Mouse (Mus musculus): ENCODE measurements around the gene Cdon.
"Not testable (repeated sequence)": the region's sequence is repeated elsewhere in the genome, so short reads cannot be mapped to it uniquely, and the experiment has no call there.

The Cdon gene

GRCm38 (mm10) chr9:35420805-35421719, at the start of gene Cdon:
TSS of gene Cdon (plus strand) at chr9:35421128.
- peak; percentile 88 to 89 for DNase-seq (ENCODE audit: low spot score in 2 of 2)

- DNase-seq (ENCODE audit: low spot score in 2 of 2) = no peak
Measured at GRCm38 (mm10) chr9:35372324-35373101, 48.4 kb upstream of the Cdon start.

GRCm38 (mm10) chr9:35377916-35378315, 43.0 kb upstream of the Cdon start:
- no peak for DNase-seq (ENCODE audit: low spot score in 2 of 2)

GRCm38 (mm10) chr9:35378991-35379390, 41.9 kb upstream of the Cdon start:
- no peak for DNase-seq (ENCODE audit: low spot score in 2 of 2)

- DNase-seq (ENCODE audit: low spot score in 2 of 2) = no peak
Measured at GRCm38 (mm10) chr9:35399896-35400295, 21.0 kb upstream of the Cdon start.

- DNase-seq (ENCODE audit: low spot score in 2 of 2) = no peak
Measured at GRCm38 (mm10) chr9:35400398-35400797, 20.5 kb upstream of the Cdon start.

GRCm38 (mm10) chr9:35400831-35401230, 20.1 kb upstream of the Cdon start:
- peak; percentile 59 to 62 for DNase-seq (ENCODE audit: low spot score in 2 of 2)

GRCm38 (mm10) chr9:35402584-35402991, 18.3 kb upstream of the Cdon start:
- DNase-seq (ENCODE audit: low spot score in 2 of 2) = peak; percentile 78 to 82

GRCm38 (mm10) chr9:35403490-35403889, 17.4 kb upstream of the Cdon start:
- no peak for DNase-seq (ENCODE audit: low spot score in 2 of 2)

GRCm38 (mm10) chr9:35405038-35405905, 15.7 kb upstream of the Cdon start:
- no peak for DNase-seq (ENCODE audit: low spot score in 2 of 2)

GRCm38 (mm10) chr9:35411225-35411965, 9.5 kb upstream of the Cdon start:
- DNase-seq (ENCODE audit: low spot score in 2 of 2) = no peak

- no peak for DNase-seq (ENCODE audit: low spot score in 2 of 2)
Measured at GRCm38 (mm10) chr9:35411975-35412374, 9.0 kb upstream of the Cdon start.

- DNase-seq (ENCODE audit: low spot score in 2 of 2) = peak; percentile 63 to 64
Measured at GRCm38 (mm10) chr9:35421730-35422235, 855 bp downstream of the Cdon start.

- no peak for DNase-seq (ENCODE audit: low spot score in 2 of 2)
Measured at GRCm38 (mm10) chr9:35422405-35422941, 1.5 kb downstream of the Cdon start.

- no peak for DNase-seq (ENCODE audit: low spot score in 2 of 2)
Measured at GRCm38 (mm10) chr9:35423265-35423664, 2.3 kb downstream of the Cdon start.

- DNase-seq (ENCODE audit: low spot score in 2 of 2) = peak; percentile 69 to 83
Measured at GRCm38 (mm10) chr9:35424671-35425070, 3.7 kb downstream of the Cdon start.

- no peak for DNase-seq (ENCODE audit: low spot score in 2 of 2)
Measured at GRCm38 (mm10) chr9:35430476-35430875, 9.5 kb downstream of the Cdon start.

- DNase-seq (ENCODE audit: low spot score in 2 of 2) = no peak
Measured at GRCm38 (mm10) chr9:35431396-35431795, 10.5 kb downstream of the Cdon start.

GRCm38 (mm10) chr9:35432717-35433297, 11.9 kb downstream of the Cdon start:
- not testable (repeated sequence) for DNase-seq (ENCODE audit: low spot score in 2 of 2)

GRCm38 (mm10) chr9:35434340-35434739, 13.4 kb downstream of the Cdon start:
- DNase-seq (ENCODE audit: low spot score in 2 of 2) = no peak

Measured in right cerebral cortex, postnatal 10 days (tissue).